Mouse (Mus musculus) cerebellum, adult 9-10 months (tissue): Measurements from ENCODE around the gene Bcat1.
"Not testable (repeated sequence)": the region's sequence is repeated elsewhere in the genome, so short reads cannot be mapped to it uniquely, and the experiment has no call there.

Experiments
- DNase-seq: peaks from one replicate; pipeline ENCODE4 v3.0.0; 2022

The Bcat1 gene

DNA sequence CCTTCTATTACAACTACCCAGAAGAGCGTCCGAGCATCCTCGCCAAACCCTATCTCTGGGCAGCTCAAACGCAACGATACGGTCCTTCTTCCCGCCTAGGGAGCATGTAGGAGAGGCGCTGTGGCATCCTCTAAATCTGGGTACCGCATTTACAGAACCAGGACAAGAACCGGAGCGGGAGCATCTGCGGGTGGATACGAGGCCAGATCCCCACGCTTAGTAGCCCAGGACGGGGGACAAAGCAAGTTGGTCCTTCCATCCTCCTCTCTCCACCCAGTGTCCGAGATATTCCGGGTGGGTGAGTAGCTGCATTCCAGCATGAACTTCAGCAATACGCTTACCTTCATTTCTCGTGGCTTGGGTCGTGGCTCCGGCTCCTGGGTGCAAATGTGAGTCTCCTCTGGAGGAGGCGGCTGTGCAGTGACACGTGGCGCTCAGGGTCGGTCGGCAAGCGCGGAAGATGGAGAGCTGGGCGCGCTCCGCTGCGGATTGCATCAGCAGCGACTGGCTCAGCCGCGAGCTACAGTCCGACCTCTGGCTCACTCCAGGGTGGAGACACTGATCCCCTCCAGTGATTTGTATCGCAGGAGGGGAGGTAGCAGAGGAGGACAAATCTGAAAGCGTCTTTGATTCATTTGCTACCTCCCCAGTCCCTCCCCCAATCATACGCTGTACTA lies at the start of gene Bcat1:
Gene Bcat1 (minus strand): TSS at position 637 of the 677 bp plus-strand sequence.
- DNase-seq, result no peak

DNA sequence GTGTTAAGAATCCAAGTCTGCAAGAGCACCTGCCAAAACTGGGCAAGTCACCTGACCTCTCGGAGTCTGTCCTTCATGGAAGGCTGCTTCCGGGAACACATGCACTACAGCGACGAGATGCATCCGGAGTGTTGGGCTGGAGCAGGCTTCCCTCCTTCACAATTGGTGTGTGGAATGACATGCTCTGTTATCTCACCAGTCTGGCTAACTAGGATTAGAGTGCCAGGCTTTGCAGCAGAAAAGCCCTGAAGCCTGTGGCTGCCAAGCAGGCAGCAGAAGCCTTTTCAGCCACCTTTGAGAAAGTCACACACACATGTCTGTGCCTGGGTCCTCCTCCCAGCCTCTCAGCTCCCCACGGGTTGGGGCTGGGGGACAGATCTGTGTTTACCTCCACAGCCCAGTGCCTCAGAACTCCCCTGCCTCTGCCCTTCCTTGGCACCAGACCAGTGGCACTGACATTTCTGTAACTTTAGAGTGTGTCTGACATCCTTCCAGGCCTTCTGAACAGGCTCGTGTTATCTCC lies 49.7 kb upstream of the Bcat1 start:
- no peak for DNase-seq

DNA sequence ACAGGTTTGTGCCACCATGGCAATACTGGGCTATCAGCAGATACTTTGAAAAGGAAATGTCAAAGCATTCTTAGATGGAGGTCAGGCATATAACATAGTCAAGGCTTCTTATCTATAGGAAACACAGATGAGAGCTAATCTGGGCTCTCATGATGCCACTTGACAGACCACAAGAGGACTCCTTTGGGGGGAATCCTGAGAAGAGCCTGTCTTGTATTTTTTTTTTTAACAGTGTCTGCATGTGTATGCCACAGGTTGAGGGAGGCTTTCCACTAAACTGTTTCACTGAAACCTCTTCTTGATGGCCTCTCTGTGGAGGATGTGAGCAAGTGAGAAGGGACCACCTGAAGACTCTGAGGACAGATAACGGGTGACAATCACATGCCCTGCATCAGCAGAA lies 48.6 kb upstream of the Bcat1 start:
- no peak for DNase-seq

DNA sequence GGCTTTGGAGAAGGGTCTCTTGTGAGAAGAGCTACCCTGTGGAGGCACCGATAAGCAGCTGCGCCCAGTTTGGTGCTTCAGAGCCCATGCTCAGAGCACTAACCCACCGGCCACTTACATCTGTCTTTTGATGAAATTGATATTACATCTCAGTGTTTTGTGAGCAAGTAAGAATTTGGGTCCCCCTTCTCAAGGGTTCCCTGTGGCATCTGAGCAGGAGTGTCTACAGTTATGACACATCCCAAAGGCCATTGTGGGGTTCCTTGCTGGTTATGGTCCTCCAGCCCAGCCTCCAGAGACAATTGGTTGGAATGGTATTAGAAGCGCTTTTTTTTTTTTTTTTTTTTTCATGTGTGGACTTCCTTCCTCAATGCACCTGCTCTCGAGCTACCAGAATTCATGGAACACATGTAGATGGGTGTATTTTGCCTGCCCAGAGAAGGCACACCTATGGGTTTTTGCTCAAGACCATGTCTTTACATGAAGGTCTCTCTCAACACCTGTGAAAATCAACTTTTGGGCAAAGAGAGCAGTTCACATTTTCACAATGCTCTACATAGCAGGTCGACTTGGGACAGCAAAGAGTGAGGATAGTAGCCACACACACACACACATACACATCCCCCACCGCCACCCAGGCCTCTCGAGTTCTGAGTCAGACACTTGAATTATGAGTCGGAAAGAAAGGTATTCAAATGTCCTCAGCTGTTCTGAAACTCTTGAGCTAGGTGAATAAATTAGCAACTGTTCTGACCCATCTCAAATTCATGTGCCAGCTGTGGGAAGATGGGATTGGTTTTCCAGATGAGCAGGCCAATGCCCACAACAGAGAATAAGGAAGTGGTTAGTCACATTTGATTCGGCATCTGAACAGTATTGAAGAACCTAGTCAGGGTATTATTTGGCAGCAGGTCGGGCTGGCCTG lies 47.4 kb upstream of the Bcat1 start:
- no peak for DNase-seq

DNA sequence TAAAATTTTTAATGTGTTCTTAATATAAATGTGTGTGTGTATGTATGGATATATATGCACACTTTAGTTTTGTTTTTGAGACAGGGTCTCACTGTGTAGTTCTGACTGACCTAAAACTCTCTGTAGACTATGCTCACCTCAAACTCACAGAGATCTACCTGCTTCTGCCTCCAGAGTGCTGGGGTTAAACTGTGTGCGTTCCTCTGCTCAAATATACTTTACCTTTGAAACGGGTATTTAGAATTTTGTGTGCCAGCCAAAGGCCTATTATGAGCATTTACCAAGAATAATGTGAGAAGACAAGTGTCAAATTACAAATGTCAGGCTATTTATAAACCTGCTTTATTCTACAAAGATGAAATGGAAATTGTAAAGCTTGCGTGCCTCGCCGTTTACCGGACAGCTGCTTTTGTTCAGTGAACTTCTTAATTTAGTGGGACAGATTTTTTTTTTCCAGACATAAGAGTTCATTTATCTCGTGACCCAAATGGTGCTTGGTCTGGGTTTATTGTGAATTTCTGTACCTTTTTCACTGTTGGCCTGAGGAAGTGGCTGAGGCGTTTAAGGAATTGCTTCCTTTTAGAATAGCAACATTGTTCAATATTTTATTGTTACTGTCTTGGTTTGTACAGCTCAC lies 46.6 kb upstream of the Bcat1 start:
- DNase-seq, result no peak

DNA sequence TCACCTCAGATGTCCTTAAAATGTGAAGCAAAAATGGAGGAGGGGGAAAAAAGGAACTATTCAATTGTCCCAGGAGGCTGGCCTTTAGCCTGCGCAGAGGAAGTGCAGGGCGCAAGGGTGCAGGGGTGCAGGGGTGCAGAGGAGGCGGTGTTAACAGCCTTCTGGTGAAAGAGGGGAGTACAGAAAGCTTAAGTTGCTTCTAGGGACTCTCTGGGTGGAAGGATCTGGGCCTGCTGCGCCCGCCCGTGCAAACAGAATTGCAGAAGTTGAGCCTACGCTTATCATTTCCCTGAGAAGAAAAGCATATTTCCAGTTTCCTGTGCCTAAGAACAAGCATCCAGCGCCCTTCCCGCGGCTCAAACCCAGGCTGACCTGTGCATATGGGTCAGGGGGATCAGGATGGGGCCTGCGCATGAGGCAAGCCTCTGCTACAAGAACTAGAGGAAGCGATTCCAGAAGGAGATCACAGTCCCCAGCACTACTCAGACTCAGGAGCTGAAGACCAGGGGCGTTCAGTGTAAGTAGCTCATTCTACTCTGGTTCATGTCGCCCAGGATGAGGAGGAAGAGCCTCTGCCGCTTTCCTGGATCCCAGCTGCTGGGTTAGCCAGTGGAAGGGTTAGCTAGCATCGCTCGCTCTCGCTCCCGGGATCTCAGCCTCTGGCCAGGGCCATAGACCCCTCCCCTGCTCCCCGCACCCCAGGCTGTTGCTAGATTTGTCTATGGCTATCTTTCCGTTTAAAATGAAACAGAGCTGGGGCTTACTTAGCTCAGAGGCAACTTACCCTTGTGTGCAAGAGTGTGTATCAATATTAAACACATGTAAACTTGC lies 45.8 kb upstream of the Bcat1 start:
- DNase-seq, result no peak

DNA sequence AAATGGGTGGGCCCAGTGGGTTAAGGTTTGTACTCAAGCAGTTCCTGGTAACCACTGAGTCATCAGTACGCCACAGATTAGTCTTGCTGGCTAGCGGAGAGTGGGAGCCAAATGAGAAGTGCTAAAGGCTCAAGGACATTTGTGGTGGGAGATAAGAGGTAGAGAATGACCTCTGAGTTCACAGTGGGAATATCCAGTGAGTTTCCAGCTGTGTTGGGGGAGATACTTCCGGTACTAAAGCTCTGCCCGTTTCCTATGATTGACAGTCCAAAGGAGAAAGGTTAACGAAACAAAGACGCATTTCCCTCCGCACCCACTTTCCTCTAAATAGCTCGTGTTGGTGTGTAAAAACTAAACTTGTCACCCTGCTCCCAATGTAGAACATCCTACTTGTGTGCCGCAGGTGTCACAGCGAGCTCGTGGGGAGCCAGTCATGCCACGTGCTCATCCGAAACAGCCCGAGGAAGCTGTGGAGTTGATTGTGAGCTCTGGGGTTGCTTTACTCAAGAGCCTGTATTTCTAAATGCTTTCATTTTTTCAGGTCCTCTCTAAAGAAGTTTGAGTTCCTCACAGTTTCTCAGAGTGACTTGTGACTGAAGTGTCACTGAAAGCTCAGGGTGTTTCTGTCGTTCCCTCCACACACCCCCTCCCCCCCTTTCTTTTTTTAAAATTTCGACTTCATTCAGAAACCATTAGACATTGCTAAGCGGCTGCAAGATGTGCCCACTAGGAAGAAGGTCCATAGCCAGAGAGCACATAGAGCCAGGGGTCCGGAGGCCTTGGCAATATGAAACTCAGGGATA lies 45.0 kb upstream of the Bcat1 start:
- no peak for DNase-seq

DNA sequence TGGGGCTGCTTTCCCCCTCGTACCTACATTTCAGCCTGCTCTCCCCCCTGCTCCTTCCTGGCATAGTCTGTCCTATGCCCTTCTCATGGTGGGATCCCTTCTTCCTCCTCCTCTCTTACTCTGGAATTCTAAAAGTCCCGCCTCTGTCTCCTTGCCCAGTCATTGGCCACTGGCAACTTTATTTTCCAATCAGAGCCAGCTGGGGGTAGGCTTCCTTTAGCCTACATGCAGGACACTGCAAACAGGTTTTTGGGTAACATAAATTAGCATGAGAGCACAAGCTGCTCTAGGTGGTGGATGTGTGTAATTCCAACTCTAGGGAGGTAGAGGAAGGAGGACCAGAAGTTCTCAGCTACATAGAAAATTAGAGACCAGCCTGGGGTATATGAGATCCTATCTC lies 44.1 kb upstream of the Bcat1 start:
- no peak for DNase-seq

DNA sequence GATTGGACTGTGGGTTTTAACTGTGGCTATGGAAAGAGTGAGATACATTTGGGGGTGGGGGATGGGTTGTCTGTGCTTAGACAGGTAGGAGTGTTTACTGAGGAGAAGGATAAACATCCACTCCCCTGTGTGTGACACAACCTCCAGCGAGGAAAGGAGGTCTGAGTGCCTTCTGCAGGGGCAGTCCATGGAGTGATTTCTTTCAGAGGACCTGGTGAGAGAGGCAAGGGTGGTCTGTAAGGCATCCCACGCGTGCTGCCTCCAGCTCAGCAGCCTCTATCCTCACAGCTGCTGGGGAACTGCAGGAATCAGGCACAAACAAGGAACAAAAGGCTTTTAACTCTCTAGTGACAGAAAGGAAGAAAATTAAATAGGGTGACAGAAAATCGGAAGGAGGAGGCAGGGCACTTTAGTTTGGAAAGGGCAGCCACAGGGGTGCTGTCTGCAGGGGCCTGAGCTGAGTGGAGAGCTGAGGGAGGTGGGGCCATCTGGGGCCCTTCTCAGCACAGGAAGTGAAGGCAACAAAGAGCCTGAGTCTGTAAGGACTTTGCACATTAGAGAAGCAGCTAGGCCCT lies 40.2 kb upstream of the Bcat1 start:
- no peak for DNase-seq

DNA sequence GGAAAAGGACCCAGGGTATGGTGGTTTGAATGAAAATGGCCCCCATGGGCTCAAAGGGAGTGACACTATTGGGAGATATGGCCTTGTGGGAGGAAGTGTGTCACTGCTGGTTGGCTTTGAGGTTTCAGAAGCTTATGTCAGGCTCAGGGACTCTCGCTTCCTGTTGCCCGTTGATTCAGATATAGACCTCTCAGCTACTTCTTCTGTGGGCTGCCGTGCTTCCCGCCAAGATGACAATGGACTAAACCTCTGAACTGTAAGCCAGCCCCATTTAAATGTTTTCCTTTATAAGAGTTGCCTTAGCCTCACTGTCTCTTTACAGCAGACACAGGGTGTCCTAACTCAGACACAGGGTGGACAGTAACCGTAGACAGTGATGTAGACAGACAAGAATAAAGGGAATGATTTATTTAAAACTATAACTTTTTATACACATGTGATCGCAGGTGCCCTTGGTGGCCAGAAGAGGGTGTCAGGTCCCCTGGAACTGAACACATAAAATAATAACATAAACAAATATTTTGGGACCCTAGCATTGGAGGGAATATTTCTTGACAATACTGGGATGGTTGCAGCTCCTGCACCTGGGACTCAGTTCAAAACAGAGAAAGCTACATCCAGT lies 39.6 kb upstream of the Bcat1 start, which contains the start of gene Lrmp:
Gene Lrmp (plus strand): TSS at position 178 of the 622 bp plus-strand sequence.
- DNase-seq, result no peak

DNA sequence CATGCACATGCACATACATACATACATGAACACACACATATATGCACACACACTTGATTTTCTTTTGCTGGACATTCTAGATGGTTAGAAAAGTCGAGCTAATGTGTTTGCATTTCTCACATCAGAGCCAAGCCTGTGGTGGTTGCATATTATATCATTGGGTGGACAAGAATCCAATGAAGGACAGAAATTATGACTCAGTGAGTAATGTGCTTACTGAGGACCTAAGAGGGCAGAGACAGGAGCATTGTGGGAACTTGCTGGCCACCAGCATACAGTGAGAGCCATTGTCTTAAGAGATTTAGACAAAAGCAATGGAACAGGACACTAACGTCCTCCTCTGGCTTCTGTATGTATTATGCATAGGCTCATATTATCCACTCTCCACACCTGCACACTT lies 38.6 kb upstream of the Bcat1 start:
- no peak for DNase-seq

DNA sequence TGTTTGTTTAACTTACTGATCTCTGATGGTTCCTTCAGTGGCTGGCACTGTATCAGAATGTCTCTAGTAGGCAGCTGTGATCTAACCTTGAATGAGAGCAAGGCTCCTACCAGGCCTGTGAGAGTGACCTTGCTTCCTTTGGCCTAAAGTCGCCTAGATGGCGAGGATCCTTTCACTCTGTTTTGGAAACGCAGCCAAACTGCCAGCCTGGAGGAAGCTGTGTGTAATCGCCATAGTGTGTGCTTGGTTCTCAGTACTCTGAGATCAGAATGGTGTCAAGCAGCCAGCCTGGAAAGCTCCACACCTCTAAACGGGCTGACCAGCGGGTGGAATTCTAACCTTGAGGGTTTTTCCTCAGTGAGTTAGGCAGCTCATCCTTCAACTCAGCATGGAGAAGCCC lies 36.9 kb upstream of the Bcat1 start:
- no peak for DNase-seq

DNA sequence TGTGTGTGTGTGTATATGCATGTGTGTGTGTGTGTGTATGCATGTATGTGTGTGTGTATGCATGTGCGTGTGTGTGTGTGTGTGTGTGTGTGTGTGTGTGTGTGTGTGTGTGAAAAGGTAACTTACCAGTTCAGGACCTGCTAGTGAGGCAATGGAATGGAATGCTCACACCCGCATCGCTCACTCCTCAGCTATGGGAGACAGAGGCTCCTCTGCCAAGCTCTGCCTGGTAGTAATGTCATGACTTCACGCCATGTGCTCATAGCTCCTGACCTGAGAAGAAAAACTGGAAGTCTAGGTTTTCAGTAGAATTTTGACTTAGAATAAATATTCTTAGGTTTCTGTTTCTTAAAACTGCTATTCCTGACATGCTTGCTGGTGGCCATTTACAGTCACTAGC lies 34.8 kb upstream of the Bcat1 start:
- no peak for DNase-seq

DNA sequence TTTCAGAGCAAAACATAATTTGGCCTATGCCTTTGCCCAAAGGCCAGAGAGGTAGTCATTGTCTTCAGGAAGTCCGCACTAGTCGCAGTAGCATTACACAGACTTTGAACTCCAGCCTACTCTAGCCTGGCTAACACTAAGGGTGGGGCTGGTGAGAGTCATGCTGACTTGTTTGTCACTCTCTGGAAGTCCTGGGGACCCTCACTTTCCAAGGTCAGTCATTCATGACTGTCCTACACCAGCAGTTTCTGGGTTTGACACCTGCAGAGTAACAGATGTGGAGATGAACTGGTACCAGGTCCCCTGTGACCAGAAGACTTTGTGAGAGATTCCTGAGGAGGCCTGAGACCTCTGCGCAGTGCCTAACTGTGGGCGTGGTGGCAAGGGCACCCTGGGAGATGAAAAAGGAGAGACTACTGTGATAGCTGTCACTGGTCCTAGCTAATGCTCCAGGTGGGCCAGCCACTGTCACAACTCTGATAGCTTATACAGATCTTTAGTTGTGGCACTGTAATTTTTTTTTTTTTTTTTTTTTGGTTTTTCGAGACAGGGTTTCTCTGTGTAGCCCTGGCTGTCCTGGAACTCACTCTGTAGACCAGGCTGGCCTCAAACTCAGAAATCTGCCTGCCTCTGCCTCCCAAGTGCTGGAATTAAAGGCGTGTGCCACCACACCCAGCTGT lies 30.3 kb upstream of the Bcat1 start:
- DNase-seq, result no peak

DNA sequence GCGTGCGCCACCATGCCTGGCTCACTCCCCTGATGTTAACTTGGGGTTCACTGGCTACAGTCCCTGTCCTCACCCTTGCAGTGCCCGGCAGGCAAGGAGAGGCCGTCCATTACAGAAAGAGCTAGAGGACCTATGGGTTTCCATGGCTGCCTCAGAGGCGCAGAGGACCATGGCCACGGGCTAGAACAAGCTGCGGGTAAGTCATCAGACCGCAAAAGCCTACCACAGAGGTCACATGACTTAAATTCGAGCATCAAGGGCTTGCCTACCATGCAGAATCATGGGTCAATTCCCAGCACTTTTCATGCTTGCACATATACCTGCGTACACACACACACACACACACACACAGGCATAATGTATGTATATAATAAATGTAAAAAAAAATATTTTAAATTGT lies 29.5 kb upstream of the Bcat1 start:
- DNase-seq, result no peak

DNA sequence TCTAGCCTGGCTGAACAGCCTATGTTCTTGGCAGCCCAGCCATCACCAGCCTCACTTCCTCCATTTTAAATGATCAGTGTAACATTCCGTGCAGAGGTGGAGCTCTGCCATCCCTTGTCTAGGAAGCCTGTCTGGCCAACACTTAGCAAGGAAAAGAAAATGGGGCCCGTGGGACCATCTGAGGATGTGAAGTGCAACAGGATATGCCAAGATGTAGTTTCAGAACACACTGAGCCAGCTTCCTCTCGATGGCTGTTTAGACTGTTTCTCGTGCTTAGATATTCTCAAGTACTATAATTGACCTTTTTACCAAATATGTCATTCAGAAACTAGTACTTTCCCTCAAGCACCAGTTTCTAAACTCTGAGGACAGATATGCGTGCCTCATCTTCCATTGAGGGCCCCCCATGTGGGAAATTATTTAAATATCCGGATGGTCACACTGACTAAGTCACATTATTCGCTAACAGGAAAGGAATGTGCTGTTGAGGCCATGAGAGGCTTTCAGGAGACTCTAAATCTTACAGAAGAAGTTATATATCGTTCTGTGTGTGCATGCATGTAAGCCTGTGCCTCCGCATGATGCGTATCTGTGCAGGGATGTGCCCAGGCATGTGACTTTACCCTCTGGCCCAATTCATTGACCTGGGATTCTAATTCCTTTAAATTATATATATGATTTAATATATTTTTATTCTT lies 28.4 kb upstream of the Bcat1 start:
- no peak for DNase-seq

DNA sequence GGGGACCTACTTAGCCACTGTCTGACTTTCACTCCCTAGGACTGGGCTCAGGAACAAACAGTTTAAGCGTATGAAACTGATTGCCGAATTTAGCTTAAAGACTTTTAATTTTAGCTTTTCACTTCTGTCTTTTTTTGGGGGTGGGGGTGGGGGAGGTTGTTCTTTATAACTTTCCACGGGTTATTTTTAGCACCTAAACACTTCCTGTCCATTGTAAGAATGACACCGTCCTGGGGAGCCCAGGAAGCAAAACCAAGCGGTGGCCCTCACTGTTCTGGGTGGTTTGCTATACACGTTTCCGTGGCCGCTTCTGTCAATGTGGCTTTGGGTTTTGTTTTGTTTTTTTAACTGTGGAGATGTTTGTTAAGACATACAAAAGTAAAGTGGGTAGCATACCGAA lies 24.9 kb upstream of the Bcat1 start:
- no peak for DNase-seq

DNA sequence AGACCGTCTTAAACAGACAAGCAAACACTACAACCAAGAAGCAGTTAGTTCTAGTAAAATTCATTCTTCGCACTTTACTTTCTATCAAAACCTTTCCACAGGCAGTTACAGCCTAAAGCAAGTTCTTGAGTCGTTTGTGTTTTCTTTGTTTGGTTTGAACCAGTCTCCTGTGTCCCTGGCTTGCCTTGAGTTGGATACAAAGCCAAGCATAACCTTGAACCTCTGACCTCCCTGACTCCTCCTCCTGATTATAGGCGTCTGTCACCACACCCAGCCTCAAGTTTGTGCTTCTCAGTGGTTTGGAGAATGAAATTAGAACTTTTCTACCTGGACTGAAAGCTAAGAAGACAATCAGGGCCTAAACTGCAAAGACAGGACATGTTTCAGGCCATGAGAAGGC lies 18.4 kb upstream of the Bcat1 start:
- DNase-seq, result no peak

DNA sequence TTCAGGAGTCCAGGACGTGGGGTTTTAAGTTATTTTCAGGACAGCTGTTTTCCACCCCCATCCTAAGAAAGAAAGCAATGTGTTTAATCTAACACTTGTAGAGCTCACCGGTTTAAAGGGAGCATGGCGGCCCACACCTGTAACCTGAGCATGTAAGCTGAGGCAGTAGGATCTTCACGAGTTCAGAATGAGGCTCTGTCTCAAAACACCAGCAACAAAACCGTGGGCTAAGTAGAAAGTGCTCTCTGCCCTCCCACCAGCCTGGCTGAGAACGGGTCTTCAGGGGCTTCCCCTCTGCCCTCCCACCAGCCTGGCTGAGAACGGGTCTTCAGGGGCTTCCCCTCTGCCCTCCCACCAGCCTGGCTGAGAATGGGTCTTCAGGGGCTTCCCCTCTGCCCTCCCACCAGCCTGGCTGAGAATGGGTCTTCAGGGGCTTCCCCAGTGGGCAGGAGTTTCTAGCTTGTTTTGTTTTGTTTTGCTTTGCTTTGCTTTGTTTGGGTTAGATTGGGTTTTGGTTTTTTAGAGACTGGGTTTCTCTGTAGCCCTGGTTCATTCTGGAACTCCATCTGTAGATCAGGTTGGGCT lies 17.1 kb upstream of the Bcat1 start:
- DNase-seq, result not testable (repeated sequence)
